ENCODE assay signal across 8 mouse cellular contexts in genomic region chr19:42170025-42170969, GRCm38 (mm10). TPM values are rescaled to one million over a fixed set of nuclear protein-coding genes. Genes with fewer than 3 reads are reported as not detected.
DNase-seq lines count a peak whose midpoint lies in the region; ATAC-seq and TF ChIP-seq lines count a peak whose summit lies in the region.

No protein-coding gene starts in this region.

- POLR2A ChIA-PET in Patski (lab: Charles Lee), result interaction anchor here (0.7 to 1.0 kb wide), 5 partner anchors 16 to 1354 kb away, joined by 3 to 8 read pairs (median 4); no protein-coding TSS in a partner anchor

- no peaks in the 10 kb centered on the region for H3K9me3 ChIP-seq in hindbrain, embryonic 14.5 days (ENCODE audit: control insufficient read depth, low read length)

- TF ChIP-seq CTCF in Patski (IDR thresholded peaks at IDR 0.05), result no peak

- H3K4me3 ChIP-seq in hindbrain, embryonic 14.5 days (replicated peaks; ENCODE audit: low read length), result peak overlapping the region; percentile 81

- ATAC-seq in Patski, result peak; percentile 81
- peak; percentile 92 for ATAC-seq in hindbrain, embryonic 14.5 days (ENCODE audit: low FRiP score)

- H3K9ac ChIP-seq in hindbrain, embryonic 14.5 days, result peak overlapping the region; percentile 78

- DNase-seq in Patski (ENCODE audit: low read depth, low spot score), result peak; percentile 90
- DNase-seq in cerebellum, postnatal 14 days, result peak; percentile 97 to 98
- DNase-seq in frontal cortex, postnatal 14 days (ENCODE audit: low spot score in 2 of 2), result peak; percentile 85 to 89
- peak; percentile 97 for DNase-seq in hindbrain, embryonic 14.5 days (ENCODE audit: low spot score)
- DNase-seq in layer of hippocampus, postnatal 36 days, result peak; percentile 89 to 90
- peak; percentile 96 for DNase-seq in lung, postnatal 36 days
- peak; percentile 94 for DNase-seq in retina, postnatal 1 day
- peak; percentile 88 to 91 for DNase-seq in urinary bladder, adult 18-20 months (ENCODE audit: low spot score in 2 of 2)

- 0 out of 2 replicates have a peak overlapping the region, but pooled peaks have one; percentile 47 for H3K27ac ChIP-seq in hindbrain, embryonic 14.5 days

- in situ Hi-C loops in Patski (cut with MboI; ENCODE audit: low pct_unique_long_range_greater_than_20kb), result no loop called here

- peaks cover 10% of the 10 kb centered on the region for H3K4me1 ChIP-seq in hindbrain, embryonic 14.5 days (replicated peaks; ENCODE audit: control insufficient read depth, insufficient read depth, low read length)

- H3K27me3 ChIP-seq in Patski, result no peaks in the 10 kb centered on the region
- H3K27me3 ChIP-seq in hindbrain, embryonic 14.5 days (ENCODE audit: control insufficient read depth, insufficient read depth, low read length), result 0 out of 2 replicates have a peak, but pooled peaks cover 6% of the 10 kb centered on the region

- CTCF ChIA-PET in Patski (lab: Charles Lee), result interaction anchor here (1.3 to 9.1 kb wide), 4 partner anchors 20 to 144 kb away, joined by 3 to 97 read pairs (median 21); partner anchors contain the start of gene Ankrd2

- no peaks in the 10 kb centered on the region for H3K36me3 ChIP-seq in hindbrain, embryonic 14.5 days (replicated peaks; ENCODE audit: control insufficient read depth, insufficient read depth)

- peak overlapping the region; percentile 73 for H3K4me2 ChIP-seq in hindbrain, embryonic 14.5 days (replicated peaks)

- WGBS in hindbrain, embryonic 14.5 days, result 2% methylated on average over 52 of the region's 56 CpGs

RNA-seq across cellular contexts. Expression of gene Zfyve27, which starts 6.5 kb away (rescaled TPM):
- 59.5 TPM for polyA plus RNA-seq in Patski (2021)
- 35.1 and 35.7 TPM in 2 replicates for polyA plus RNA-seq in hindbrain, embryonic 14.5 days (2014; fragmentation: Nextera tagmentation; extraction: Ambion mirVana)
- 100 to 1,000 TPM in 1 of 2 experiments, 10 to 100 TPM in 1; 88.2 to 105 TPM for total RNA-seq in layer of hippocampus, postnatal 36 days (2021)

RNA-seq across cellular contexts. Expression of gene Marveld1, which starts 23.1 kb away (rescaled TPM):
- polyA plus RNA-seq in Patski (2021), result 34.3 TPM
- polyA plus RNA-seq in hindbrain, embryonic 14.5 days (2014; fragmentation: Nextera tagmentation; extraction: Ambion mirVana), result 2.7 and 3.2 TPM in 2 replicates
- 1 to 10 TPM; 5.5 to 7.1 TPM for total RNA-seq in layer of hippocampus, postnatal 36 days (2021)

RNA-seq across cellular contexts. Expression of gene Sfrp5, which starts 31.8 kb away (rescaled TPM):
- polyA plus RNA-seq in Patski (2021), result 0.04 TPM
- polyA plus RNA-seq in hindbrain, embryonic 14.5 days (2014; fragmentation: Nextera tagmentation; extraction: Ambion mirVana), result 2.8 and 2.9 TPM in 2 replicates
- total RNA-seq in layer of hippocampus, postnatal 36 days (2021), result under 1 TPM; 0.17 to 0.20 TPM

RNA-seq across cellular contexts. Expression of gene Avpi1, which starts 41.4 kb away (rescaled TPM):
- 34.6 TPM for polyA plus RNA-seq in Patski (2021)
- polyA plus RNA-seq in hindbrain, embryonic 14.5 days (2014; fragmentation: Nextera tagmentation; extraction: Ambion mirVana), result 7.9 and 10.3 TPM in 2 replicates
- 10 to 100 TPM; 16.0 to 18.4 TPM for total RNA-seq in layer of hippocampus, postnatal 36 days (2021)

Comparison
In these comparisons a context has a peak if more than half of its experiments do, and no peak if none do; other contexts are left out.
1. Peak in every context shown above with its lines: DNase-seq, ATAC-seq, H3K4me3 ChIP-seq and H3K27ac ChIP-seq.